Mouse (Mus musculus): ENCODE results near the gene Gm16429.
"Not testable (repeated sequence)": the region's sequence is repeated elsewhere in the genome, so short reads cannot be mapped to it uniquely, and the experiment has no call there.

The Gm16429 gene

DNA sequence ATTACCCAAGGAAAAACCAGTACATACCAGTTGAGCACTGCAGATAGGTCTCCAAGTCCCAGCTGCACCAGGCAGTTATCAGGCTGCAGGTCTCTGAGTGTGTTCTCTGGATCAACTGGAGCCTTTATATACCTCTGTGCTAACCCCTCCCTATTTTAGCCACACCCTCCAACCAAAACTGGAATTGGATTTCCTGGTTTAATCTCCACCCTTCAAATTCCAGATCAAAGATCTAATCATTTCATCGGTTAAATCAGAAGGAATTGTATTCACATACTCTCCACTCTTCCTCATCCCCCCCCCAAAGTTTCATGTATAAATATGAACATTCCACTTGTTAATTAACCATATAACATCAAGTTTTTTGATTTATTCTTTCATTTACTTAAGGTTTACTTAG lies at the start of gene Gm16429:
TSS of gene Gm16429 (minus strand) at position 101 of the 400 bp plus-strand sequence.
- not testable (repeated sequence) for DNase-seq (ENCODE audit: low spot score)
